Mouse (Mus musculus): ENCODE data around the gene Plcb3. TPM values are rescaled to one million over a fixed set of nuclear protein-coding genes. Genes with fewer than 3 reads are reported as not detected.
A peak's percentile ranks its signal among the peaks of the same experiment; 100 is the strongest.

The Plcb3 gene
- polyA plus RNA-seq, 1 experiment from 2014 or later, result 15.2 TPM

DNA sequence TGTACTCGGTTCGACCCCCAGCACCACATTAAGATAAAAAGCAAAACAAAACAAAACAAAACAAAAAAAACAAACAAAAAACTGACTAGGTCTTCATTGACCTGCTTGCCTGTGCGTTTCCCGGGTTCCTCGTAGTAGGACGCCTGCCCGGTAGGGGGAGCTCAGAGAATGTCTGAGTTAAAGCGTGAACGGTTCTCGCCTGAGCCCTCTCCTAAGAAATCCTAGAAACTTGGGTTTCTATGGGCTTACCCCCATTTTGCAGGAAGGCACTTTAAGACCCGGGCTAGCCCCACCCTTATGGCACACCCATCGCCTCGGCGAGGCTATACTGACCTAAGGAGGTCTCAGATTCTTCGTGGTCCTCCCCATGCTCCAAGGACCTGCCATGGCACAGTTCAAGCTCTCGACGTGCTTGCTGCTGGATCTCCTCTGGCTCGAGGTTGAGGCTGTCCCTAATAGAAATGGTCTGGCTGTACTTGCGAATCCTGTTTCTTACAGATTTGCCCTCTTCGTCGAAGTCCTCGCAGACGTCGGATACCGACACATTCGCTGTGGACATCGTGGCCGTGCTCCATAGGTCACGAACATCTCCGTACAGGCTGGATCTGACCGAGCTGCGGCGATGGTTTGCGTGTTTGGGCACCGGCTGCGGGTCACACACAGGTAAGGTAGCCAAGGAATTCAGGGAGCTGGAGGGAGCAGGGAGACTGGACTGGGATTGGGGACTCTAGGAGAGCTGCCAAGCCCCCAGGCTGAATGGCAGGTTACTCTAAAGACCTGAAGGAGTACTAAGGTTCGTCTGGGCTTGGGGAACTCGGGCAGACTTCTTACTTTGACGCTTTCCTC lies 51.6 kb downstream of the Plcb3 start:
- H3K36me3 ChIP-seq (ENCODE audit: control insufficient read depth, insufficient read depth, low read length), result peaks cover 4% of the 10 kb centered on the region; the same call in 1 of the 2 replicates
- WGBS, result 4% methylated on average over 39 of the region's 39 CpGs
- H3K4me2 ChIP-seq (ENCODE audit: low read length), result peak overlapping the region; percentile 57
- H3K27ac ChIP-seq (replicated peaks in 1 of 2; ENCODE audit: control insufficient read depth in 1 of 2, insufficient read depth in 1 of 2, low read depth in 2 of 2, low read length in 2 of 2), result no peak overlapping the region
- H3K27me3 ChIP-seq (ENCODE audit: control insufficient read depth, insufficient read depth, low read length), result peaks cover 47% of the 10 kb centered on the region
- H3K9me3 ChIP-seq (ENCODE audit: control insufficient read depth, low read length), result peaks cover 5% of the 10 kb centered on the region; the same call in 1 of the 2 replicates
- H3K4me1 ChIP-seq (ENCODE audit: control insufficient read depth in 2 of 2, insufficient read depth in 2 of 2, low read length in 2 of 2), result peaks cover 16 to 45% of the 10 kb centered on the region in 2 experiments
- no peak for ATAC-seq (ENCODE audit: insufficient number of reproducible peaks, insufficient read depth, low FRiP score, low read depth)
- H3K9ac ChIP-seq (ENCODE audit: low read length), result no peak overlapping the region
- peak overlapping the region in 1 of 2 experiments; percentile 23; a peak in 2 of 4 replicates for H3K4me3 ChIP-seq (ENCODE audit: control insufficient read depth in 1 of 2, insufficient read depth in 1 of 2, low read depth in 1 of 2, low read length in 2 of 2)

DNA sequence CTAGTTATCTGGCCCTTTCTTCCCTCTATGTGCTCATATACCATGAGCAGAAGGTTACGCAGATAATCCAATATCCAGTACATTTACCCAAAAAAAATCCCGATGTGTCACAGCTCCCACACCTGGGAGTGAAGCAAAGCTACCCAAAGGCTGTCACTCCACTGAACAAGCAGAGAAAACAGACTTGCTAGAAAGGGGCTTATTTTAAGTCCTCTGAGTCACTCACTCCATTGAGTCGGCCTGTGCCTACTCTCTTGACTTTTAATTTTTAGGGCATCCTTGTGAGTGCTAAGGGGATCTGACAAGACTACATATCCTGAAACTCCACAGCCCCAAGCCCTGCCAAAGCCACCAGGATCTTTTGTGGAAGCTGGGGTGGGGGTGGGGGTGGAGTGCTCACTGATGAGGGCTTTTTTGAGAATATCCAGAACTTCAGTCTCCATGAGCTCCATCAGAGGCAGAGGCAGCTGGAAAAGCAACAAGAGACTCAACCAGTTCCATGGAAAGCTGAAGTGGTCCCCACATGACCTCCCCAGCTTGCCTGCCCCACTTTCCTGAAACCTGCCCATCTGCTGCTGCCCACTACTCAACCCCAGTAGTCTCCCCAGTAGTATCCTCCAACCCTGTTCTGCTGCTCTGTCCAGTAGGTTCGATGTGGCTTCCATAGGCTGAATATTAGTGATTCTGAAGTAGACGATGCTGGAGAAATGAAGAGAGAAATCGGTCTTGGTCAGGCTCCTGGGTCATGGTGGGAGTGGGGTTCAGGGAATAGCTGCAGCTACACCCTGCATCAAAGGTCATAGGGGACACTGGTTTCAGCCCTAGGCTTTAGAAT lies 53.2 kb downstream of the Plcb3 start:
- H3K27me3 ChIP-seq (ENCODE audit: control insufficient read depth, insufficient read depth, low read length), result peaks cover 36% of the 10 kb centered on the region
- peaks cover 16 to 48% of the 10 kb centered on the region in 2 experiments for H3K4me1 ChIP-seq (ENCODE audit: control insufficient read depth in 2 of 2, insufficient read depth in 2 of 2, low read length in 2 of 2)
- peaks cover 5% of the 10 kb centered on the region; the same call in 1 of the 2 replicates for H3K9me3 ChIP-seq (ENCODE audit: control insufficient read depth, low read length)
- peak overlapping the region; percentile 87 to 90 for H3K27ac ChIP-seq (replicated peaks in 1 of 2; ENCODE audit: control insufficient read depth in 1 of 2, insufficient read depth in 1 of 2, low read depth in 2 of 2, low read length in 2 of 2)
- peak overlapping the region; percentile 85 for H3K4me2 ChIP-seq (ENCODE audit: low read length)
- peaks cover 12% of the 10 kb centered on the region for H3K36me3 ChIP-seq (ENCODE audit: control insufficient read depth, insufficient read depth, low read length)
- peak overlapping the region; percentile 46 to 80; a peak in 3 of 4 replicates for H3K4me3 ChIP-seq (ENCODE audit: control insufficient read depth in 1 of 2, insufficient read depth in 1 of 2, low read depth in 1 of 2, low read length in 2 of 2)
- 62% methylated on average over 6 of the region's 6 CpGs for WGBS
- no peak for ATAC-seq (ENCODE audit: insufficient number of reproducible peaks, insufficient read depth, low FRiP score, low read depth)
- peak overlapping the region; percentile 74 for H3K9ac ChIP-seq (ENCODE audit: low read length)

DNA sequence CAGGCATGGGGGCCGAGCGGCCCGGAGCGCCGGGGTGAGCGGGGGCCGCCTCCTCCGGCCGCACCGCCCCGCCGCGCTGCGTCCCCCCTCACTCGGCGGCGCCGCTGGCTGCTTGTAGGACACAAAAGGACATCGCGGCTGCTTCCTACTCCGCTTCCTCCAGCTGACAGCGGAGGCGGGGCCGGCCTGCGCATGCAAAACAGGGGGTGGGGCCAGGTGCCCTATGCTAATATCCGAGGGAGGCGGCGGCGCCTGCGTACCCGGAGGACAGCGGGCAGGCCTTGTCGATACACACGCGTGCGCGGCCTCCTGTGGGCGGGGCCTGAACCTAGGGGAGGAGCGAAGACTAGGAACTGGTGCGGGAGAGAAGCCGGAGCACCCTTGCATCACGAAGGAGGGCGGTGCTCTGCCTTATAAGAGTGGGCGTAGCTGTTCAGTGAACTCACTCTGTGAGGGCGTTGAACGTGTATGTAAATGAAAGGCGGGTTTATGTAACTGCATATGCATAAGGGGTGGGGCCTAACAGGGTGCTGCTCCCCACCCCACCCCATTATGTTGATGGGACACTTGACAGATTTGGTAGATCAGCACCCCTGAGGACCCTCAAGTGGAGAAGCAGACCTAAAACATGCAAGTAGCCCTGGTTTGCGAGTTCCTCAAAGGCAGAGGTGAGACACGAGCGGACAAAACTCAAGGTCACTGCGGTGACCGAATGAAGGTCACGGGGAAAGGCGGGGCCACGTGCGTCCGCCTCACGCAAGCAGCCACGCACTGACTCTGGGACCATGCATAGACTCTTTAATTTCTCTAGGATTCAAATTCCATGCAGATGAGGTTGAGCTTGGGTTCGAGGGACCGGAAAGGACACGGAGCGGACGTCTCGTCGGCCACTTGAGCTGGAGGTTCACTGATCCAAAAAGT lies 54.4 kb downstream of the Plcb3 start, which contains the start of gene Esrra:
Gene Esrra, minus strand, starts transcription at position 167 of the 921 bp plus-strand sequence.
- peak within 1 kb of the TSS; percentile 87 to 96 for H3K27ac ChIP-seq (replicated peaks in 1 of 2; ENCODE audit: control insufficient read depth in 1 of 2, insufficient read depth in 1 of 2, low read depth in 2 of 2, low read length in 2 of 2)
- H3K36me3 ChIP-seq (ENCODE audit: control insufficient read depth, insufficient read depth, low read length), result peaks cover 20% of the 10 kb centered on the region
- peak within 1 kb of the TSS; percentile 80 to 82 for H3K4me3 ChIP-seq (ENCODE audit: control insufficient read depth in 1 of 2, insufficient read depth in 1 of 2, low read depth in 1 of 2, low read length in 2 of 2)
- under 1% methylated on average over 59 of the region's 66 CpGs for WGBS
- H3K4me2 ChIP-seq (ENCODE audit: low read length), result peak within 1 kb of the TSS; percentile 85
- peaks cover 24% of the 10 kb centered on the region for H3K27me3 ChIP-seq (ENCODE audit: control insufficient read depth, insufficient read depth, low read length)
- peaks cover 16 to 45% of the 10 kb centered on the region in 2 experiments for H3K4me1 ChIP-seq (ENCODE audit: control insufficient read depth in 2 of 2, insufficient read depth in 2 of 2, low read length in 2 of 2)
- peak; percentile 93 for ATAC-seq (ENCODE audit: insufficient number of reproducible peaks, insufficient read depth, low FRiP score, low read depth)
- H3K9me3 ChIP-seq (ENCODE audit: control insufficient read depth, low read length), result peaks cover 5% of the 10 kb centered on the region; the same call in 1 of the 2 replicates
- H3K9ac ChIP-seq (ENCODE audit: low read length), result peak within 1 kb of the TSS; percentile 94

DNA sequence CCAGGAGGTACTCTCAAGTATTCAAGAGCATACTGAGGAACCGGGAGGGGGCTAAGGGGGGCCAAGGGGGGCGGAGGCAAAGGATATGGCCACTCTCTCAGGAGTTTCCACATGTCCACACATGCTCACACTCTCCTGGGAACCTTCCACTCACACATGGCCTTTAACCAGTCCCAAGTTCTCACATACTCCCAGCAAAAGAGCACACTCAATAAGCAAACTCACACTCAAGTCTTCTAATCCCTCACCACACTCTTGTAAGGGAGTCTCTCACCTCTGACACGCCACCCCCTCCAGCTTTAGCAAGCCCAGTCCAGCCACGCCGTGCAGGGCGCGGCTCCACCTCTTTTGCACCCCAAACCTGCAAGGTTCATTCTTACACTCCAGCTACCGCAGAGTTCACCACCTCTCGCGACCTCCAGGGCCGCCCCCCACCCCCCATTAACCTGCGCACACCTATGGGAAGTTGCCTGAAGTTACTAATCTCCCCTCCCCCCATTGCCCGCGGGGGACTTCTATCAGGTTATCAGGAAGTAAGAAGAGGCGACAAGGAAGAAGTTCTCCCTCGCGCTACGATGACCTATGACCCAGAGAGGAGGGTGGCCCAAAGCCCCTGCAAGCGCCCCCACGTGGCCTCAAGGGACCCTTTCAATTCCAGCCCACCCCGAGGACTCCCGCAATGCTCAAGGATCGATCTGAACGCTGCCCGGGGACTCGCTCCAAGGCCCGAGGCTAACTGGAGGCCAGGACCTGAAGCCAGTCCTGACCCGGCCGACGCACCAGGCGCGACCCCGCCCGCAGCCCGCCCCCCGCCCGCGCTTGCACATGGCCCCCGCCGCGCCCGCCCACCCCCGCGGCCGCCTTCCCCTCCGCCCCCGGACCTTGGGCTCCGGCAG lies 55.3 kb downstream of the Plcb3 start:
- Histone ChIP-seq H3K27ac (replicated peaks in 1 of 2; ENCODE audit: control insufficient read depth in 1 of 2, insufficient read depth in 1 of 2, low read depth in 2 of 2, low read length in 2 of 2) (peak overlapping the region; percentile 70 to 96), H3K4me3 (ENCODE audit: control insufficient read depth in 1 of 2, insufficient read depth in 1 of 2, low read depth in 1 of 2, low read length in 2 of 2) (peak overlapping the region; percentile 80 to 82), H3K4me2 (ENCODE audit: low read length) (peak overlapping the region; percentile 85), H3K9me3 (ENCODE audit: control insufficient read depth, low read length) (peaks cover under 1% of the 10 kb centered on the region; the same call in 1 of the 2 replicates), H3K4me1 (ENCODE audit: control insufficient read depth in 2 of 2, insufficient read depth in 2 of 2, low read length in 2 of 2) (peaks cover 16 to 36% of the 10 kb centered on the region in 2 experiments), H3K27me3 (ENCODE audit: control insufficient read depth, insufficient read depth, low read length) (peaks cover 15% of the 10 kb centered on the region), H3K9ac (ENCODE audit: low read length) (peak overlapping the region; percentile 94), H3K36me3 (ENCODE audit: control insufficient read depth, insufficient read depth, low read length) (peaks cover 28% of the 10 kb centered on the region)
- WGBS, result 2% methylated on average over 44 of the region's 48 CpGs
- ATAC-seq (ENCODE audit: insufficient number of reproducible peaks, insufficient read depth, low FRiP score, low read depth), result peak; percentile 0; the same call in 1 of the 2 replicates

DNA sequence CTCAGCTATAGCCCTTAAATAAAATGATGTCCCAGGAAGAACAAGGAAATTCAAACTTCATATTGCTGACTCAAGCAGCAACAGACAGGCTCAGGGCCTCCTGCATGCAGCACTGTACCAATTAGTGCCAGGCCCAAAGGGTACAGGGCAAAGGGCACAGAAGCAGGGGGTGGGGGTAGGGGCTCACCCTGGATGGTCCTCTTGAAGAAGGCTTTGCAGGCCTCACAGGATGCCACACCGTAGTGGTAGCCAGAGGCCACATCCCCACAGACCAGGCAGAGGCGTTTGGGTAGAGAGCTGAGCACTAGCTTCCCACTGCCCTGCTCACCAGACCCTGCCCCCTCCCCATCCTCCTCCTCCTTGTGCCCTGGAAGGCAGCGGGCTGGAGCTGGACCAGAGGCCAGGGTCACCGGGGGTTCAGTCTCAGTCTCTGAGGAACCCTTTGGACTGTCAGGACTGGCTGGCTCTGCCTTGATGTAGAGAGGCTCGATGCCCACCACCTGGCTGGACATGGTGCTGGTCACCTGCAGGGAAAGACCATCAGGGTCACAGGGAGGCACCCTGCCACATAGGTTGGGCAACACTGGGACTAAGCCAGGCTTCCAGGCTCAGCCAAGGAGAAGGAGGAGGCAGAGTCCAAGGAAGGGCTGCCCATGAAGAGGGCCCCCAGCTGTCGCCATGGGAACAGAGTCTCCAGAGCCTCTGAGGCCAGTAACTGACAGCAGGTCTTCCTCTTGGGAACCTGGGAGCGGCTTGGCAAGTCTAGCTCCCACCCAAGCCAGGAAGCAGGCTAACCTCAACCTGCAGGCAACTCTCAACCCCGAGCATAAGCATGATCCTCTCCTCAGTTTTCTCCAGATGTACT lies 56.2 kb downstream of the Plcb3 start:
- H3K4me3 ChIP-seq (ENCODE audit: control insufficient read depth in 1 of 2, insufficient read depth in 1 of 2, low read depth in 1 of 2, low read length in 2 of 2), result peak overlapping the region; percentile 80 to 82
- H3K4me1 ChIP-seq (ENCODE audit: control insufficient read depth in 2 of 2, insufficient read depth in 2 of 2, low read length in 2 of 2), result peaks cover 13 to 39% of the 10 kb centered on the region in 2 experiments
- peak overlapping the region; percentile 7 to 96; a peak in 2 of 4 replicates for H3K27ac ChIP-seq (replicated peaks in 1 of 2; ENCODE audit: control insufficient read depth in 1 of 2, insufficient read depth in 1 of 2, low read depth in 2 of 2, low read length in 2 of 2)
- ATAC-seq (ENCODE audit: insufficient number of reproducible peaks, insufficient read depth, low FRiP score, low read depth), result no peak
- peak overlapping the region; percentile 94 for H3K9ac ChIP-seq (ENCODE audit: low read length)
- 40% methylated on average over 8 of the region's 8 CpGs for WGBS
- H3K4me2 ChIP-seq (ENCODE audit: low read length), result peak overlapping the region; percentile 85
- H3K27me3 ChIP-seq (ENCODE audit: control insufficient read depth, insufficient read depth, low read length), result peaks cover 6% of the 10 kb centered on the region
- H3K36me3 ChIP-seq (ENCODE audit: control insufficient read depth, insufficient read depth, low read length), result peaks cover 32% of the 10 kb centered on the region
- H3K9me3 ChIP-seq (ENCODE audit: control insufficient read depth, low read length), result no peaks in the 10 kb centered on the region

DNA sequence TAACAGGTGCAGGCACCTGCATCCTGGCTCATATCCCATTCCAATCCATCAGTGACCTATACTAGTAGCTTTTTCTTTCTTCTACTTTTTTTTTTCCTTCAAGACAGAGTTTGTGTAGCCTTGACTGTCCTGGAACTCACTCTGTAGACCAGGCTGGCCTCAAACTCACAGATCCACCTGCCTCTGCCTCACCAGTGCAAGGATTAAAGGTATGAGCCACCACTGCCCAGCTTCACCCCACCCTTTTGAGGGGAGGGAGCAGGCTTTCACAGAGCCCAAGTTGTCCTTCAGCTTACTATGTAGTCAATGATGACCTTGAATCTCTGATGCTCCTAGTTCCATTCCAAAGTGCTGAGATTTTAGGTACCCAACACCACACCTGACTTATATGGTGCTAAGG lies 56.8 kb downstream of the Plcb3 start:
- peaks cover 13 to 32% of the 10 kb centered on the region in 2 experiments for H3K4me1 ChIP-seq (ENCODE audit: control insufficient read depth in 2 of 2, insufficient read depth in 2 of 2, low read length in 2 of 2)
- H3K9ac ChIP-seq (ENCODE audit: low read length), result no peak overlapping the region; the same call in 1 of the 2 replicates
- H3K36me3 ChIP-seq (ENCODE audit: control insufficient read depth, insufficient read depth, low read length), result peaks cover 34% of the 10 kb centered on the region
- peak overlapping the region; percentile 85 for H3K4me2 ChIP-seq (ENCODE audit: low read length)
- no peak for ATAC-seq (ENCODE audit: insufficient number of reproducible peaks, insufficient read depth, low FRiP score, low read depth)
- H3K9me3 ChIP-seq (ENCODE audit: control insufficient read depth, low read length), result no peaks in the 10 kb centered on the region
- H3K4me3 ChIP-seq (ENCODE audit: control insufficient read depth in 1 of 2, insufficient read depth in 1 of 2, low read depth in 1 of 2, low read length in 2 of 2), result no peak overlapping the region
- 0 out of 4 replicates have a peak overlapping the region, but pooled peaks of 1 of the 2 experiments have one; percentile 96 for H3K27ac ChIP-seq (replicated peaks in 1 of 2; ENCODE audit: control insufficient read depth in 1 of 2, insufficient read depth in 1 of 2, low read depth in 2 of 2, low read length in 2 of 2)
- no peaks in the 10 kb centered on the region for H3K27me3 ChIP-seq (ENCODE audit: control insufficient read depth, insufficient read depth, low read length)
